Mouse (Mus musculus): ENCODE measurements around the gene Ccnt1.

Gene Ccnt1

GRCm38 (mm10) chr15:98507321-98507720 lies 63.4 kb downstream of the Ccnt1 start:
- DNase-seq = no peak

GRCm38 (mm10) chr15:98506253-98506957 lies 64.3 kb downstream of the Ccnt1 start:
- no peak for DNase-seq

- peak; percentile 56 to 59 for DNase-seq
Observed at GRCm38 (mm10) chr15:98504514-98504913, 66.2 kb downstream of the Ccnt1 start.

DNA sequence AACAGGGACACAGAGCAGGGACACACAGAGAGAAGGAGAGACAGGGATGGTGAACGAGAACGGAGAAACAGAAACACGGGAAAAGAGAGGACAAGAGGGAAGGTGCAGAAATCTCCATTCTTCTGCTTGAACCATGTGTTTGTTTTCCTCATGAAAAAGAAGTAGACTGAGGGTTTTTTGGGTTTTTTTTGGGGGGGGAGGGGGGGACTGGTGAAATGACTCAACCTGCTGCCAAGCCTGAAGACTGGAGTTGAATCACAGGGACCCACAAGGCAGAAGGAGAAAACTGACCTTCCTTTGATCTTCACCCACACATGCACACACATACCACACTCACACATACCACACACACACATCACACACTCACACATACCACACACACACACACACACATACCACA lies 67.4 kb downstream of the Ccnt1 start:
- no peak for DNase-seq

GRCm38 (mm10) chr15:98497631-98498030 lies 73.1 kb downstream of the Ccnt1 start:
- no peak for DNase-seq

- no peak for DNase-seq
Observed at GRCm38 (mm10) chr15:98492102-98492501, 78.6 kb downstream of the Ccnt1 start, which contains the start of gene Olfr279. Olfr279 (plus strand) TSS chr15:98492402.

DNA sequence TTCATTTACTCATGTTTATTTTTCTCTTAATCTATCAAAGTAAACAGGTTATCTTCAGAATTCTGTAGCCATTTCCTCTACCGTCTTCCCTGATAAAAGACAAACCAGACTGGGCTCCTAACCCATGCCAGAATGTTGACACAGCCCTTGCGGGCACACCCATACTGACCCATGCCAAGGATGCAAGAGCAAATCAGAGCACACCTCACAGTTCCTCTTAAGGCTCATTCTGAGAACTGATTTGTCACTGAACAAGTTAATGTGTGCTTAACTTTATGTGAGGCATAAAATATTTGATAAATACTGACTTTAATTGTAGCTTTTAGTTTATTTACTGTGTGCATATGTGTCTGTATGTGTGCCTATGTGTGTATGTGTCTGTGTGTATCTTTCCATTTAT lies 79.4 kb downstream of the Ccnt1 start:
- no peak for DNase-seq

Measured in cerebellum, postnatal 36 days (tissue).